Mouse (Mus musculus): ENCODE measurements around the gene Ncor2. TPM values are rescaled to one million over a fixed set of nuclear protein-coding genes. Genes with fewer than 3 reads are reported as not detected.

Gene Ncor2
- total RNA-seq, 2 experiments from 2014 or later, result 171 to 175 TPM

- intact Hi-C loops (cut with DNase I), result no loop called here
- DNase-seq (ENCODE audit: low spot score in 2 of 2), result no peak
Observed at GRCm38 (mm10) chr5:125195142-125195541, 16.1 kb upstream of the Ncor2 start.

- no peak for DNase-seq (ENCODE audit: low spot score in 2 of 2)
- intact Hi-C loops (cut with DNase I), result no loop called here
Observed at GRCm38 (mm10) chr5:125193478-125194439, 14.7 kb upstream of the Ncor2 start.

GRCm38 (mm10) chr5:125191608-125192007 lies 12.6 kb upstream of the Ncor2 start:
- DNase-seq (ENCODE audit: low spot score in 2 of 2), result no peak
- intact Hi-C loops (cut with DNase I), result no loop called here

GRCm38 (mm10) chr5:125190105-125190813 lies 11.2 kb upstream of the Ncor2 start:
- no peak for DNase-seq (ENCODE audit: low spot score in 2 of 2)
- intact Hi-C loops (cut with DNase I), result no loop called here

- peak; percentile 68 to 78 for DNase-seq (ENCODE audit: low spot score in 2 of 2)
- intact Hi-C loops (cut with DNase I), result no loop called here
Observed at GRCm38 (mm10) chr5:125189625-125190024, 10.6 kb upstream of the Ncor2 start.

- no peak for DNase-seq (ENCODE audit: low spot score in 2 of 2)
- intact Hi-C loops (cut with DNase I), result no loop called here
Observed at GRCm38 (mm10) chr5:125188812-125189598, 10.0 kb upstream of the Ncor2 start.

GRCm38 (mm10) chr5:125184826-125185225 lies 5.8 kb upstream of the Ncor2 start:
- no peak for DNase-seq (ENCODE audit: low spot score in 2 of 2)
- intact Hi-C loops (cut with DNase I), result no loop called here

GRCm38 (mm10) chr5:125183321-125184003 lies 4.4 kb upstream of the Ncor2 start:
- DNase-seq (ENCODE audit: low spot score in 2 of 2), result peak in 1 of 2 experiments; percentile 58
- intact Hi-C loops (cut with DNase I), result no loop called here

GRCm38 (mm10) chr5:125180630-125181263 lies 1.7 kb upstream of the Ncor2 start:
- intact Hi-C loops (cut with DNase I), result no loop called here
- no peak for DNase-seq (ENCODE audit: low spot score in 2 of 2)

- peak in 1 of 2 experiments; percentile 76 for DNase-seq (ENCODE audit: low spot score in 2 of 2)
- intact Hi-C loops (cut with DNase I), result loop anchor here (1.0 to 5.0 kb wide), 6 partner anchors 39 to 278 kb away; no protein-coding TSS in a partner anchor
Observed at GRCm38 (mm10) chr5:125179735-125180629, 963 bp upstream of the Ncor2 start.

- intact Hi-C loops (cut with DNase I), result loop anchor here (1.0 to 5.0 kb wide), 6 partner anchors 38 to 276 kb away; no protein-coding TSS in a partner anchor
- peak in 1 of 2 experiments; percentile 66 for DNase-seq (ENCODE audit: low spot score in 2 of 2)
Observed at GRCm38 (mm10) chr5:125178171-125179006, 630 bp downstream of the Ncor2 start.

- peak; percentile 87 to 91 for DNase-seq (ENCODE audit: low spot score in 2 of 2)
- intact Hi-C loops (cut with DNase I), result loop anchor here (2.0 to 5.0 kb wide), 6 partner anchors 37 to 275 kb away; no protein-coding TSS in a partner anchor
Observed at GRCm38 (mm10) chr5:125177481-125178134, 1.4 kb downstream of the Ncor2 start.

GRCm38 (mm10) chr5:125176864-125177263 lies 2.2 kb downstream of the Ncor2 start:
- intact Hi-C loops (cut with DNase I), result loop anchor here (2.0 to 5.0 kb wide), 5 partner anchors 40 to 275 kb away; no protein-coding TSS in a partner anchor

GRCm38 (mm10) chr5:125176370-125176766 lies 2.7 kb downstream of the Ncor2 start:
- no peak for DNase-seq (ENCODE audit: low spot score in 2 of 2)
- intact Hi-C loops (cut with DNase I), result loop anchor here (2.0 to 5.0 kb wide), 5 partner anchors 40 to 274 kb away; no protein-coding TSS in a partner anchor

More at GRCm38 (mm10) chr5:125176864-125177263, 2.2 kb downstream of the Ncor2 start:
- peak; percentile 63 to 84 for DNase-seq (ENCODE audit: low spot score in 2 of 2)

- no peak for DNase-seq (ENCODE audit: low spot score in 2 of 2)
- intact Hi-C loops (cut with DNase I), result loop anchor here (2.0 to 5.0 kb wide), 5 partner anchors 41 to 274 kb away; no protein-coding TSS in a partner anchor
Observed at GRCm38 (mm10) chr5:125175673-125176369, 3.2 kb downstream of the Ncor2 start.

Measured in left cerebral cortex, postnatal 14 days (tissue).